Mouse (Mus musculus) liver, adult 2 months (tissue): ENCODE data around the gene Tmc5. TPM values are rescaled to one million over a fixed set of nuclear protein-coding genes. Genes with fewer than 3 reads are reported as not detected.

Experiments
- DNase-seq: peaks from one replicate; pipeline ENCODE4 v3.0.0-alpha.2; 2011; ENCODE audit warnings: low read depth, low spot score; ENCODE audit errors: extremely low read depth
- H3K27ac ChIP-seq: fragments of 200-500 bp; replicated peaks from 2 replicates; pipeline ENCODE4 v1.5.1; 2012; ENCODE audit warnings: low read depth, mild to moderate bottlenecking, control low read depth, inconsistent platforms, low read length; ENCODE audit not compliant: insufficient read depth
- H3K27me3 ChIP-seq: fragments of 200-500 bp; 2 replicates; pipeline ENCODE4 v1.6.1; 2012; ENCODE audit warnings: mild to moderate bottlenecking, moderate library complexity, low read length, inconsistent platforms; ENCODE audit not compliant: control insufficient read depth, insufficient read depth
- H3K36me3 ChIP-seq: fragments of 200-500 bp; 2 replicates; pipeline ENCODE4 v1.6.1; 2012; ENCODE audit warnings: low read length, inconsistent platforms; ENCODE audit not compliant: control insufficient read depth, insufficient read depth
- H3K4me1 ChIP-seq: fragments of 200-500 bp; 2 replicates; pipeline ENCODE4 v1.6.1; 2011; ENCODE audit warnings: low read length; ENCODE audit not compliant: control insufficient read depth, insufficient read depth
- H3K4me3 ChIP-seq: fragments of 200-500 bp; 2 replicates; pipeline ENCODE4 v1.5.1; 2011; ENCODE audit warnings: low read depth, mild to moderate bottlenecking, control low read depth, low read length, moderate library complexity; ENCODE audit not compliant: insufficient read depth
- H3K79me2 ChIP-seq: fragments of 200-500 bp; 2 replicates; pipeline ENCODE4 v1.6.1; 2012; ENCODE audit warnings: inconsistent platforms, mild to moderate bottlenecking, low read length, moderate library complexity; ENCODE audit not compliant: control insufficient read depth, insufficient read depth
- H3K9ac ChIP-seq: fragments of 200-500 bp; 2 replicates; pipeline ENCODE4 v1.6.1; 2012; ENCODE audit warnings: low read depth, mild to moderate bottlenecking, control low read depth, inconsistent platforms, low read length
- CTCF ChIP-seq: fragments of 200-500 bp; IDR thresholded peaks from 2 replicates; pipeline ENCODE4 v1.5.1; 2011; ENCODE audit warnings: low read depth, low read length, control low read depth
- POLR2A ChIP-seq: fragments of 200-500 bp; IDR thresholded peaks from 2 replicates; pipeline ENCODE4 v1.6.1; 2011; ENCODE audit warnings: low read length, control low read depth; ENCODE audit not compliant: insufficient read depth; ENCODE audit errors: extremely low read depth
- WGBS: fragments of 180-500 bp; shearing (Covaris S2); methylation state at CpG from one replicate; pipeline ENCODE4 v1.1.7; 2018; 5-methylcytosine and 5-hydroxymethylcytosine counted together
- polyA plus RNA-seq: library from polyadenylated mRNA; depleted of rRNA; stranded (reverse); fragments of >200 nt; gene quantifications from 2 replicates; pipeline ENCODE4 v1.2.3, GENCODE M21; 2012
- total RNA-seq: library from RNA; depleted of rRNA; stranded (reverse); fragments of >200 nt; gene quantifications from 2 replicates; pipeline ENCODE4 v1.2.3, GENCODE M21; 2014

The Tmc5 gene
- total and polyA plus RNA-seq, 2 experiments: under 0.01 to 0.99 TPM

- peaks cover 39% of the 10 kb centered on the region for H3K4me1 ChIP-seq
- 19% methylated on average over 9 of the region's 9 CpGs for WGBS
- peak overlapping the region; percentile 36 for H3K9ac ChIP-seq
- H3K27ac ChIP-seq: peak overlapping the region; percentile 81
- peak; percentile 97 for DNase-seq
- no peak overlapping the region for H3K4me3 ChIP-seq
- no peaks in the 10 kb centered on the region for H3K27me3 ChIP-seq
- H3K36me3 ChIP-seq: peaks cover 33% of the 10 kb centered on the region
- TF ChIP-seq CTCF (no peak), POLR2A (no peak)
- peaks cover 17% of the 10 kb centered on the region; the same call in 1 of the 2 replicates for H3K79me2 ChIP-seq
These were observed 101.8 kb downstream of the Tmc5 start for GRCm38 (mm10) chr7:118698882-118699281.

DNA sequence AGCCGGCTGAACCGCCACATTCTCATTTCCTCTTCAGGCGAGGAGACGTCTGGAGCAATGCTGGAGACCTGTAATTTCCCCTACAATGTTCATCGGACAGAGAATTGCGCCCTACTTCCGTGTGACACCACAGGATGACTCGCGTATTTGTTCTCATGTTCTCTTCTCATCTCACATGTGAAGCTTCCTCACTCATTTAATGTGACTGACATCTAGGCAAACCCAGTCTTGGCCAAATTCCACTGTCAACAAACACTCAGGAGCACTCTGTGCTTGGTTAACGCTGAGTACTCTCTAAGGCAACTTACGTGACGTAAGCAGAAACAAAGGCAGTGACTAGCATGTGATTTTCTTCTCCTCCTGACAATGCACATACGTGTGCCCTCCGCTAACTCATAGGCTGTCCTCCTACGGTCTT is 106.1 kb downstream of the Tmc5 start:
- Histone ChIP-seq H3K27ac (peak overlapping the region; percentile 100), H3K4me1 (peaks cover 42% of the 10 kb centered on the region), H3K27me3 (no peaks in the 10 kb centered on the region), H3K79me2 (peaks cover 17% of the 10 kb centered on the region; the same call in 1 of the 2 replicates), H3K4me3 (peak overlapping the region; percentile 59), H3K36me3 (peaks cover 5% of the 10 kb centered on the region; the same call in 1 of the 2 replicates), H3K9ac (peak overlapping the region; percentile 81)
- whole genome bisulfite sequencing: 18% methylated on average over 15 of the region's 15 CpGs
- peak; percentile 98 for DNase-seq
- no peak for TF ChIP-seq POLR2A
- TF ChIP-seq CTCF: no peak

DNA sequence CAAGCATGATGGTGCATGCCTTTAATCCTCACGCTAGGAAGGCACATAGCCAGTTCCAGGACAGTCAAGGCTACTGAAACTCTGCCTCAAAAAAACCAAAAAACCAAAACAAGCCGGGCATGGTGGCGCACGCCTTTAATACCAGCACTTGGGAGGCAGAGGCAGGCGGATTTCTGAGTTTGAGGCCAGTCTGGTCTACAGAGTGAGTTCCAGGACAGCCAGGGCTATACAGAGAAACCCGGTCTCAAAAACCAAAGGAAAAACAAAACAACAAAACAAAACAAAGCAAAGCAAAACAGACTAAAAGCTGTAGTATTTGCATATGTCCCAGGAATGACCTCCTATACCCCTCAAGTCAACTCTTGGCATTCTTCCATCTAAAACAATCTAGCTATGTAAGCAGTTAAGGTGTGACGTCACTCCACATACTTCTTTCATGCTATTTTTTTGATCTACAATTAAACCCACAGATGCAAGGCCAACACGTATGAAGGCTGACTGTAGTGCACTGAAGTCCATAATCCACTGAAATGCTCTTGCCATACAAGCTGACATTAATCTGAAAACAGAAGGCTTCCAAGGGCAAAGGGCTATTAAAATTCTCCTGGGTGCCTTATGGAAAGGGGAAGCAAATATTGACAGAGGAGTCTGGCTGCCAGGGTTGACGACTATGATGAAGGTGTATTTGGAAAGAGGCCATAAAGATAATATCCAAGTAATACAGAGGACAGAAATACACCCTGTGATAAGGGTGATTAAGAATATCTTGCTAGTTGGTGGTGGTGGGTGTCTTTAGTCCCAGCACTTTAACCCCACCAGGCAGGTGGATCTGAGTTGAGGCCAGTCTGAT is 107.1 kb downstream of the Tmc5 start:
- no peaks in the 10 kb centered on the region for H3K27me3 ChIP-seq
- DNase-seq: peak; percentile 94
- TF ChIP-seq CTCF (no peak), POLR2A (no peak)
- H3K36me3 ChIP-seq: peaks cover 1% of the 10 kb centered on the region; the same call in 1 of the 2 replicates
- peaks cover 35% of the 10 kb centered on the region for H3K4me1 ChIP-seq
- WGBS: 29% methylated on average over 9 of the region's 9 CpGs
- peak overlapping the region; percentile 100 for H3K27ac ChIP-seq
- H3K79me2 ChIP-seq: peaks cover 15% of the 10 kb centered on the region; the same call in 1 of the 2 replicates
- H3K9ac ChIP-seq: peak overlapping the region; percentile 91
- peak overlapping the region; percentile 81 for H3K4me3 ChIP-seq

- peak within 1 kb of the TSS; percentile 100 for H3K27ac ChIP-seq
- H3K4me1 ChIP-seq: peaks cover 26% of the 10 kb centered on the region
- no peaks in the 10 kb centered on the region for H3K27me3 ChIP-seq
- DNase-seq: peak; percentile 82
- H3K36me3 ChIP-seq: peaks cover 1% of the 10 kb centered on the region; the same call in 1 of the 2 replicates
- WGBS: under 1% methylated on average over 66 of the region's 66 CpGs
- peaks cover 12% of the 10 kb centered on the region; the same call in 1 of the 2 replicates for H3K79me2 ChIP-seq
- peak within 1 kb of the TSS; percentile 81 for H3K4me3 ChIP-seq
- peak; percentile 91 for TF ChIP-seq POLR2A
- no peak for TF ChIP-seq CTCF
- H3K9ac ChIP-seq: peak within 1 kb of the TSS; percentile 91
These were observed 108.2 kb downstream of the Tmc5 start, which contains the start of gene Gde1 for GRCm38 (mm10) chr7:118705101-118705961. Gene Gde1, minus strand, starts transcription at chr7:118705778.

DNA sequence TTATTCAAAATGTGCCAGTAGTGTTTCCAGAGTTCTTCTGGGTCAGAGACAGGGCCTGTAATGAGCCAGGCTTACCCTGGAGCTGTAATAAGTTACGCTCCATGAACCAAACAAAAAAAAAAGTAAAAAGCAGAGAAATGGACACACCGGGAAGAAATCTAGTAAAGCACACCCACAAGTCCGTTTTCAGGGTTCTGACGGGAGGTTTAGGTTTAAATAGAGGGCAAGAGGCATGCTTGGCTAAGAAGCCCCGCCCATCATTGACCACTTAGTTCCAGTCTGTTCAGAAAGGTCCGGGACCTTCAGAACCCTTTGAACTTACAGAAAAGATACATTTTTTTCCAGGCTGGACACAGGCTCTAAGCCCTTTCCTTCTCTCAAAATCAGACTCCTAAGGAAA is 109.0 kb downstream of the Tmc5 start:
- Histone ChIP-seq H3K27me3 (no peaks in the 10 kb centered on the region), H3K4me1 (peaks cover 23% of the 10 kb centered on the region; the same call in 1 of the 2 replicates), H3K9ac (peak overlapping the region; percentile 9; the same call in 1 of the 2 replicates), H3K4me3 (no peak overlapping the region), H3K36me3 (0 out of 2 replicates have a peak, but pooled peaks cover 1% of the 10 kb centered on the region), H3K79me2 (peaks cover 9% of the 10 kb centered on the region; the same call in 1 of the 2 replicates), H3K27ac (peak overlapping the region; percentile 78)
- TF ChIP-seq POLR2A (no peak), CTCF (no peak)
- no peak for DNase-seq
- 18% methylated on average over 6 of the region's 6 CpGs for WGBS
